Mouse (Mus musculus): Measurements from ENCODE around the gene Klf9.

GRCm38 (mm10) chr19:23142427-23143073 is 1.5 kb downstream of the Klf9 start:
- TF ChIP-seq CTCF (IDR thresholded peaks at IDR 0.05; ENCODE audit: low read depth, low read length) = no peak
- no peak for TF ChIP-seq GATA1 (IDR thresholded peaks at IDR 0.05; ENCODE audit: borderline replicate concordance, low read length)
- no peak for TF ChIP-seq GATA2 (IDR thresholded peaks at IDR 0.05; ENCODE audit: borderline replicate concordance, low read depth, low read length)
- no peak for TF ChIP-seq POLR2AphosphoS5 (IDR thresholded peaks at IDR 0.05; ENCODE audit: insufficient replicate concordance, low read depth, low read length)
- no peak for TF ChIP-seq TAL1 (conservative IDR thresholded peaks at IDR 0.05; ENCODE audit: low read depth, low read length)

Data from G1E (cell line).